Mouse (Mus musculus) stomach, postnatal 0 days (tissue): Measurements from ENCODE around the gene Ostf1.

Experiments
- CTCF ChIP-seq: IDR thresholded peaks from 2 replicates; pipeline ENCODE4 v1.5.1; 2016; ENCODE audit warnings: antibody characterized with exemption, low read depth, mild to moderate bottlenecking, moderate library complexity
- EP300 ChIP-seq: optimal IDR thresholded peaks from 2 replicates; pipeline ENCODE3; 2016; ENCODE audit warnings: antibody characterized with exemption

DNA sequence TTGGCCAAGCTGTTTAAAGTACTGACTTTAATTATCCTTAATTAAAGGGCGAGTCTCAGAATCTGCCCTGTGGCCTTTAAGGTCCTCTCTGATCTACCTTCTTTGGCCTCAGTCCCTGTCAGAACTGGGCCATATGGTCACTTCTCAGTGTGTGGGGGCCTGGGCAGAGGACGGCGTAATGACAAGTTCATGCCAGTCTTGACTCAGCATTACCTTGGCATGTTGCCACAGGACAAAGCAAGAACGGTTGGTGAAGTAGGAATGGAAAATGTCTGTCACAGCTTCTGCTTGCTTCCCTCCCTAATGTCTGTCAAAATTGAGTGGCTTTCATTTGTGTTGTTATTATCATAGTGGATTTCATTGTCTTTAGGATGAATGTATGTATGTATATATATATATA, 21.0 kb upstream of the Ostf1 start:
- TF ChIP-seq CTCF (no peak), EP300 (no peak)
